Mouse (Mus musculus) C2C12 (cell line): Measurements from ENCODE around the gene Plcxd3.

Source experiments
- CEBPB ChIP-seq: IDR thresholded peaks from one replicate; pipeline ENCODE4 v1.6.1; 2011; ENCODE audit warnings: low read depth, mild to moderate bottlenecking, control low read depth, moderate library complexity
- CTCF ChIP-seq: IDR thresholded peaks from one replicate; pipeline ENCODE4 v1.5.1; 2011; ENCODE audit not compliant: control insufficient read depth, insufficient read depth, insufficient read length
- MAX ChIP-seq: IDR thresholded peaks from one replicate; pipeline ENCODE4 v1.6.1; 2011; ENCODE audit warnings: mild to moderate bottlenecking, control low read depth
- MYOG ChIP-seq: IDR thresholded peaks from one replicate; pipeline ENCODE4 v1.6.1; 2011; ENCODE audit not compliant: control insufficient read depth, insufficient read length; ENCODE audit errors: extremely low read depth
- USF1 ChIP-seq: IDR thresholded peaks from one replicate; pipeline ENCODE4 v1.6.1; 2011; ENCODE audit warnings: low read depth, mild to moderate bottlenecking, control low read depth, moderate library complexity

DNA sequence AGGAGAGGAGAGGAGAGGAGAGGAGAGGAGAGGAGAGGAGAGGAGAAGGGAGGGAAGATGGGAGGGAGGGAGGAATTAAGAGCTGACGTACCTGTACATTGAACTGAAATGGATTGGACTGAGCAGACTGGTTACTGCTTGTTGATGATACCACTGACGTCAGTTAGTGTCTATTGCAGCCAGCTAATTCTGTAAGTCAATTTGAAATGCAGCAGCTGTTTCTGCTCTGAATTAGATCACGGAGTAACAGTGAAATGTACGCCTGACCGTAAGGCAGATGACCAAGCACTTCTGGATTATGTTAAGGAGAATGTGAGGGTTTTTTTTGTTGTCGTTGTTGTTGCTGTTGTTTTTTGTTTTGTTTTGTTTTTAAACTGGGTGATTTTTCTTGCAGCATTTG is 230.3 kb downstream of the Plcxd3 start:
- no peak for TF ChIP-seq CTCF
- no peak for TF ChIP-seq CEBPB
- no peak for TF ChIP-seq USF1
- TF ChIP-seq MAX, result no peak
- TF ChIP-seq MYOG, result no peak
